Mouse (Mus musculus) gastrocnemius, postnatal 10 days (tissue): ENCODE data around the gene Prr27. TPM values are rescaled to one million over a fixed set of nuclear protein-coding genes. Genes with fewer than 3 reads are reported as not detected.

Source experiments
- DNase-seq: peaks from one replicate; pipeline ENCODE4 v3.0.0; 2021; ENCODE audit warnings: mixed read lengths
- long read RNA-seq, 2 experiments: library from polyadenylated mRNA; stranded (forward); transcript quantifications; one replicate each; pipeline ENCODE4 v2.0.0; 2021
- total RNA-seq, 2 experiments: library from RNA; stranded (reverse); gene quantifications; 2 replicates each; pipeline ENCODE4 v1.2.3; 2021

Gene Prr27
- total RNA-seq, result not detected
- long read RNA-seq, experiment 1, result 0 reads
- long read RNA-seq, experiment 2, result 0 reads

- DNase-seq, result no peak
Measured at GRCm38 (mm10) chr5:87825386-87825785, at the start of gene Prr27. Gene Prr27, plus strand, starts transcription at chr5:87825686.

DNA sequence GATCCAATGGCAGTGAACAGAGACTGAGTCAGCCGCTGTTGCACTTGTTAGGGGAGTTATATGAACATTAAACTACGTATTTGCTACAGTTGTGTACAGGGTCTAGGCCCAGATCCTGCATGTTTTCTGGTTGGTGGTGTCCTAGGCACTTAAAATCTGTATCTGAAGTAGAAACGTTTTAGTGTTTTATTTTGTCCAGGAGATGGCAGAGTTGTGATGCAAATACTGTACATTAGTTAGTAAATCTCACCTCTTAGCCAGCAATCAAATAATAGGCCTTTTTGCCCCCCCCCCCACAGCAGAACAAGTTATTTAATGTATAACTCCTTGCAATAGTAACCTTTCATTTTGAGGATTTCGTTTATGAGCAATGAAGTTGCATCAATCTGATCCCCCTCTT lies 42.8 kb upstream of the Prr27 start:
- DNase-seq, result no peak

GRCm38 (mm10) chr5:87807782-87808181 lies 17.7 kb upstream of the Prr27 start, which contains the start of gene Csn1s2b:
Gene Csn1s2b, plus strand, starts transcription at chr5:87808082.
- DNase-seq, result no peak

DNA sequence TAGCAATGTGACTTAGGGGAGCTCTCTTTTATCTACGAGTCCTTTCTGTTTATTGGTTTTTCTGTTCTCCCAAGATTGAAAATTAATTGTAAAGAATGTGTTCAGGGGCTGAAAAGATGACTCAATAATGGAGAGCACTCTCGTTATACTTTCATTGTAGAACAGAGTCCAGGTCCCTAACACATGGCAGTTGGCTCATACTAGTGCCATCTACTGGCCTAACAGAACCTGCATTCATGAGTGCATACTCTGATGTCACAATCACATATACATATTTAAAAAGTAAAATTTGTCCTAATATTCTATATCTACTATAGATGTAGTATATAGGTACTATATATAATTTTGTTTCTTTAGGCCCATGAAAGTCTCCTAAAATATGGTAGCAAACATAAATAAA lies 16.2 kb upstream of the Prr27 start:
- DNase-seq, result no peak

DNA sequence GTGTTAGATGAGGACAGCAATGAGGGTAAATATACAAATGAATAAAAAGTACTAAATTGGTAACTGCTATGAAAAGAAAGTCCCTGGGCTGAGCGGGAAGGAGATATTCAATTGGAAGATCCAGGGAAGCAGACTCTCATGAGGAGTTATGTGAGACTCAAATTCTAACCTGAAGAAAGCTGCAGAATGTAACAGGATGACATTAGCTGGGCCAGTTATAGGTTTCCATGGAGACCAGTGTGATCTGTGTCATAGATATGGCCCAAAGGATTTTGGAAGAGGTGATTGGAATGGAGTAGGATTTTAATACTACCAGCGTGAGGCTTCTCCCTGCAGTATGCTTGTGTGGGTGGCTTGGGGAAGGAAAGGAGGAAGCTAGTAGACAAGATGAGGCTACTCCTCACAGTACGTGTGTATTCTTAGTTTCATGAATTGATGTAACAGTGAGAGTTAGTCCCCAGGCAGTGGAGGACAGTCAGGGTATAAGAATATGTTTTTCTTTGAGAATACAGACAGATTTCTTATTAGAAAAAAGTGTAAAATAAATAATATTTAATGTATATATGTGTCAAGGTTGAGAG lies 29.7 kb downstream of the Prr27 start:
- no peak for DNase-seq

- DNase-seq, result no peak
Measured at GRCm38 (mm10) chr5:87870084-87870483, 44.6 kb downstream of the Prr27 start.

- DNase-seq, result no peak
Measured at GRCm38 (mm10) chr5:87871423-87871822, 45.9 kb downstream of the Prr27 start.

- no peak for DNase-seq
Measured at GRCm38 (mm10) chr5:87884729-87885128, 59.2 kb downstream of the Prr27 start, which contains the start of gene Odam. Gene Odam, plus strand, starts transcription at chr5:87885029.

Other genes with a start within 250 kb of the Prr27 start
- not detected for gene Sult1e1, start 234.1 kb upstream of the Prr27 start, total RNA-seq
- gene Csn1s1, start 159.5 kb upstream of the Prr27 start, total RNA-seq, result not detected
- not detected for gene Csn2, start 126.1 kb upstream of the Prr27 start, total RNA-seq
- not detected for gene Csn1s2a, start 51.1 kb upstream of the Prr27 start, total RNA-seq
- gene Csn1s2b, start 17.6 kb upstream of the Prr27 start, total RNA-seq, result not detected
- gene Odam, start 59.3 kb downstream of the Prr27 start, total RNA-seq, result not detected
- not detected for gene Csn3, start 99.9 kb downstream of the Prr27 start, total RNA-seq
- not detected for gene 2310003L06Rik, start 143.8 kb downstream of the Prr27 start, total RNA-seq
- gene Gm28434, start 143.8 kb downstream of the Prr27 start, total RNA-seq, result not detected
- not detected for gene Cabs1, start 153.8 kb downstream of the Prr27 start, total RNA-seq
- not detected for gene Smr3a, start 176.9 kb downstream of the Prr27 start, total RNA-seq